Mouse (Mus musculus) lung, adult 2 months (tissue): ENCODE data around the gene Cacnb3. TPM values are rescaled to one million over a fixed set of nuclear protein-coding genes. Genes with fewer than 3 reads are reported as not detected.
"Not testable (repeated sequence)": the region's sequence is repeated elsewhere in the genome, so short reads cannot be mapped to it uniquely, and the experiment has no call there.

Experiments used
- DNase-seq: peaks from one replicate; pipeline ENCODE4 v3.0.0; 2022
- H3K4me1 ChIP-seq: fragments of 200-500 bp; 2 replicates; pipeline ENCODE4 v1.6.1; 2011; ENCODE audit warnings: low read length; ENCODE audit not compliant: control insufficient read depth, insufficient read depth
- H3K4me3 ChIP-seq: fragments of 200-500 bp; replicated peaks from 2 replicates; pipeline ENCODE3; 2011; ENCODE audit warnings: low read depth, mild to moderate bottlenecking, control low read depth, low read length; ENCODE audit errors: extremely low read depth
- CTCF ChIP-seq: fragments of 200-500 bp; IDR thresholded peaks from 2 replicates; pipeline ENCODE4 v1.5.1; 2011; ENCODE audit warnings: mild to moderate bottlenecking, low read length, control low read depth; ENCODE audit not compliant: insufficient read depth
- POLR2A ChIP-seq: fragments of 200-500 bp; IDR thresholded peaks from 2 replicates; pipeline ENCODE4 v1.6.1; 2011; ENCODE audit warnings: low read depth, mild to moderate bottlenecking, control low read depth, low read length, borderline replicate concordance; ENCODE audit errors: extremely low read depth
- WGBS: fragments of 180-500 bp; shearing (Covaris S2); methylation state at CpG from one replicate; pipeline ENCODE4 v1.1.7; 2018; 5-methylcytosine and 5-hydroxymethylcytosine counted together
- polyA plus RNA-seq: library from polyadenylated mRNA; depleted of rRNA; stranded (reverse); fragments of >200 nt; gene quantifications from 2 replicates; pipeline ENCODE4 v1.2.3, GENCODE M21; 2012; rRNA removed

Cacnb3 gene
- 34.1 and 37.1 TPM in 2 replicates for polyA plus RNA-seq

GRCm38 (mm10) chr15:98630540-98630939 is at the start of gene Cacnb3:
TSS of gene Cacnb3 (plus strand) at chr15:98630840.
- no peak for DNase-seq
- Histone ChIP-seq H3K4me3 (no peak within 1 kb of the TSS), H3K4me1 (peaks cover 8% of the 10 kb centered on the region)
- TF ChIP-seq POLR2A (no peak), CTCF (no peak)
- WGBS, result 49% methylated on average over 4 of the region's 4 CpGs

GRCm38 (mm10) chr15:98582410-98582809 is 48.2 kb upstream of the Cacnb3 start:
- no peak for DNase-seq

GRCm38 (mm10) chr15:98582996-98583395 is 47.6 kb upstream of the Cacnb3 start:
- Histone ChIP-seq H3K4me1 (no peaks in the 10 kb centered on the region), H3K4me3 (no peak overlapping the region)
- WGBS, result 66% methylated on average over 8 of the region's 8 CpGs
- no peak for DNase-seq
- TF ChIP-seq POLR2A (no peak), CTCF (no peak)

More at GRCm38 (mm10) chr15:98582410-98582809, 48.2 kb upstream of the Cacnb3 start:
- WGBS, result 59% methylated on average over 8 of the region's 8 CpGs
- no peaks in the 10 kb centered on the region for H3K4me1 ChIP-seq
- no peak overlapping the region for H3K4me3 ChIP-seq
- TF ChIP-seq POLR2A (no peak), CTCF (no peak)

GRCm38 (mm10) chr15:98585421-98585820 is 45.2 kb upstream of the Cacnb3 start:
- 38% methylated on average over 7 of the region's 7 CpGs for WGBS
- no peak for DNase-seq
- no peak for TF ChIP-seq CTCF

GRCm38 (mm10) chr15:98586141-98586540 is 44.5 kb upstream of the Cacnb3 start:
- H3K4me3 ChIP-seq, H3K4me1 ChIP-seq, DNase-seq: not testable (repeated sequence)
- WGBS, result 64% methylated on average over 9 of the region's 9 CpGs

More at GRCm38 (mm10) chr15:98585421-98585820, 45.2 kb upstream of the Cacnb3 start:
- H3K4me3 ChIP-seq, result no peak overlapping the region
- no peaks in the 10 kb centered on the region for H3K4me1 ChIP-seq

- DNase-seq, result no peak
- no peaks in the 10 kb centered on the region for H3K4me1 ChIP-seq
- no peak for TF ChIP-seq POLR2A
- no peak for TF ChIP-seq CTCF
- WGBS, result 67% methylated on average over 11 of the region's 11 CpGs
- no peak overlapping the region for H3K4me3 ChIP-seq
Measured at GRCm38 (mm10) chr15:98587751-98588150, 42.9 kb upstream of the Cacnb3 start.

GRCm38 (mm10) chr15:98589640-98590336 is 40.9 kb upstream of the Cacnb3 start:
- H3K4me3 ChIP-seq, result no peak overlapping the region
- 60% methylated on average over 7 of the region's 7 CpGs for WGBS
- DNase-seq, result no peak
- H3K4me1 ChIP-seq, result no peaks in the 10 kb centered on the region
- TF ChIP-seq POLR2A, result no peak
- no peak for TF ChIP-seq CTCF

GRCm38 (mm10) chr15:98591396-98591795 is 39.2 kb upstream of the Cacnb3 start:
- Histone ChIP-seq H3K4me3 (no peak overlapping the region), H3K4me1 (no peaks in the 10 kb centered on the region)
- no peak for TF ChIP-seq POLR2A
- no peak for TF ChIP-seq CTCF
- 62% methylated on average over 4 of the region's 4 CpGs for WGBS
- no peak for DNase-seq

- WGBS, result 74% methylated on average over 19 of the region's 19 CpGs
- DNase-seq, result no peak
- no peak overlapping the region for H3K4me3 ChIP-seq
- TF ChIP-seq CTCF (no peak), POLR2A (no peak)
- no peaks in the 10 kb centered on the region for H3K4me1 ChIP-seq
Measured at GRCm38 (mm10) chr15:98594193-98594592, 36.4 kb upstream of the Cacnb3 start.

- DNase-seq, result no peak
- TF ChIP-seq POLR2A (no peak), CTCF (no peak)
- Histone ChIP-seq H3K4me3 (no peak overlapping the region), H3K4me1 (no peaks in the 10 kb centered on the region)
- WGBS, result 90% methylated on average over 5 of the region's 5 CpGs
Measured at GRCm38 (mm10) chr15:98595049-98595448, 35.6 kb upstream of the Cacnb3 start.

GRCm38 (mm10) chr15:98596609-98597008 is 34.0 kb upstream of the Cacnb3 start:
- no peak for DNase-seq
- 92% methylated on average over 14 of the region's 14 CpGs for WGBS
- no peak overlapping the region for H3K4me3 ChIP-seq
- TF ChIP-seq POLR2A (no peak), CTCF (no peak)
- H3K4me1 ChIP-seq, result no peaks in the 10 kb centered on the region
